Mouse (Mus musculus) heart, adult 2 months (tissue): ENCODE data around the gene Map7. TPM values are rescaled to one million over a fixed set of nuclear protein-coding genes. Genes with fewer than 3 reads are reported as not detected.

ENCODE experiments used
- DNase-seq, 2 experiments: peaks; one replicate each; pipeline ENCODE4 v3.0.0; 2021
- H3K27ac ChIP-seq: fragments of 200-600 bp; 2 replicates; pipeline ENCODE4 v1.8.1; 2022
- H3K27me3 ChIP-seq: fragments of 200-500 bp; 2 replicates; pipeline ENCODE4 v1.6.1; 2012; ENCODE audit warnings: mild to moderate bottlenecking, low read length, inconsistent platforms, mixed read lengths; ENCODE audit not compliant: control insufficient read depth, insufficient read depth
- H3K36me3 ChIP-seq: fragments of 200-500 bp; 2 replicates; pipeline ENCODE4 v1.6.1; 2012; ENCODE audit warnings: low read length, inconsistent platforms; ENCODE audit not compliant: control insufficient read depth, insufficient read depth
- H3K4me1 ChIP-seq: fragments of 200-500 bp; 2 replicates; pipeline ENCODE4 v1.6.1; 2011; ENCODE audit warnings: low read length; ENCODE audit not compliant: control insufficient read depth, insufficient read depth
- H3K4me3 ChIP-seq: fragments of 200-600 bp; 2 replicates; pipeline ENCODE4 v1.8.1; 2022
- H3K79me2 ChIP-seq: fragments of 200-500 bp; replicated peaks from 2 replicates; pipeline ENCODE4 v1.6.1; 2012; ENCODE audit warnings: mild to moderate bottlenecking, inconsistent platforms, low read length, moderate library complexity, mixed read lengths; ENCODE audit not compliant: control insufficient read depth, insufficient read depth
- H3K9ac ChIP-seq: fragments of 200-500 bp; 2 replicates; pipeline ENCODE4 v1.6.1; 2012; ENCODE audit warnings: low read depth, mild to moderate bottlenecking, control low read depth, inconsistent platforms, low read length, mixed read lengths
- CTCF ChIP-seq: fragments of 200-600 bp; IDR thresholded peaks from 2 replicates; pipeline ENCODE4 v1.8.1; 2022; ENCODE audit warnings: antibody characterized with exemption, mild to moderate bottlenecking, moderate library complexity
- EP300 ChIP-seq: fragments of 200-500 bp; IDR thresholded peaks from 2 replicates; pipeline ENCODE4 v1.6.1; 2011; ENCODE audit warnings: low read depth, low read length, control low read depth; ENCODE audit not compliant: insufficient read depth
- POLR2A ChIP-seq: fragments of 200-500 bp; IDR thresholded peaks from 2 replicates; pipeline ENCODE4 v1.6.1; 2011; ENCODE audit warnings: mild to moderate bottlenecking, low read depth, low read length, control low read depth; ENCODE audit not compliant: insufficient read depth
- WGBS: fragments of 180-500 bp; shearing (Covaris S2); methylation state at CpG from one replicate; pipeline ENCODE4 v1.1.7; 2018; 5-methylcytosine and 5-hydroxymethylcytosine counted together
- intact Hi-C: fragments of 180-260 bp; cut with DNase I; formaldehyde crosslinking; loops from one replicate; pipeline ENCODE4 v1.15.1; 2025
- polyA plus RNA-seq: library from polyadenylated mRNA; depleted of rRNA; stranded (reverse); fragments of >200 nt; gene quantifications from 2 replicates; pipeline ENCODE4 v1.2.3, GENCODE M21; 2012
- total RNA-seq, 2 experiments: library from RNA; stranded (reverse); gene quantifications; 2 replicates each; pipeline ENCODE4 v1.2.3; 2021

The Map7 gene
- total and polyA plus RNA-seq, 3 experiments, result 6.6 to 19.3 (median 17.9) TPM

- 37% methylated on average over 4 of the region's 4 CpGs for WGBS
- no peak for TF ChIP-seq CTCF
- no peak for TF ChIP-seq EP300
- no peak for TF ChIP-seq POLR2A
- Histone ChIP-seq H3K4me1 (peaks cover 1% of the 10 kb centered on the region; the same call in 1 of the 2 replicates), H3K4me3 (no peak overlapping the region), H3K36me3 (no peaks in the 10 kb centered on the region), H3K27ac (no peak overlapping the region), H3K27me3 (no peaks in the 10 kb centered on the region), H3K9ac (no peak overlapping the region), H3K79me2 (no peaks in the 10 kb centered on the region)
- intact Hi-C loops, result no loop called here
- DNase-seq, result no peak
These were observed 86.2 kb downstream of the Map7 start for GRCm38 (mm10) chr10:20234466-20234865.

GRCm38 (mm10) chr10:20235656-20236055 lies 87.4 kb downstream of the Map7 start:
- Histone ChIP-seq H3K36me3 (no peaks in the 10 kb centered on the region), H3K27ac (no peak overlapping the region), H3K79me2 (no peaks in the 10 kb centered on the region), H3K4me3 (no peak overlapping the region), H3K9ac (no peak overlapping the region), H3K27me3 (no peaks in the 10 kb centered on the region), H3K4me1 (peaks cover 1% of the 10 kb centered on the region; the same call in 1 of the 2 replicates)
- intact Hi-C loops, result no loop called here
- 87% methylated on average over 3 of the region's 3 CpGs for WGBS
- no peak for DNase-seq
- no peak for TF ChIP-seq EP300

- no peak overlapping the region for H3K9ac ChIP-seq
- H3K27me3 ChIP-seq, result no peaks in the 10 kb centered on the region
- no peak overlapping the region for H3K27ac ChIP-seq
- intact Hi-C loops, result no loop called here
- no peak for DNase-seq
- peaks cover 1% of the 10 kb centered on the region; the same call in 1 of the 2 replicates for H3K4me1 ChIP-seq
- 86% methylated on average over 6 of the region's 6 CpGs for WGBS
- H3K79me2 ChIP-seq, result no peaks in the 10 kb centered on the region
- no peak overlapping the region for H3K4me3 ChIP-seq
- TF ChIP-seq POLR2A, result no peak
- TF ChIP-seq CTCF, result no peak
- TF ChIP-seq EP300, result no peak
- no peaks in the 10 kb centered on the region for H3K36me3 ChIP-seq
These were observed 88.0 kb downstream of the Map7 start for GRCm38 (mm10) chr10:20236241-20236640.

DNA sequence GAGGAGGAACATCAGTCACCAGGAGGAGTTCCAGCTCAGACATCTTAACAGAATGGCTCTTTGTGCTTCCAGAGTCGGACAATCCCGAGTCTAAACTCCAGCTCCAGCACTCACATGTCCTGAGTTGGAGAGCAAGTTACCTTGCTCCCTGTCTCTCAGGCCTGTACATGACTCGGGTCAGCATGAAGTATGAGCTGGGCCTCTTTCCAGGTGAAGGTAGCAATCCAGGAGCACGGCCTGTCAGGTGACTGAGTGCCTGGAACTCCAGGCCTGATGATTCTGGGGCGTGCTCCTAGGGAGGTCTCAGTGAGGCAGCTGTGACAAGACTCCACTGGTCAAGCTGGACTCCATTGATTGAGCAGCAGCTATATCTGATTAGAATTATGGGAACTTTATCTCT lies 90.0 kb downstream of the Map7 start:
- no peak overlapping the region for H3K4me3 ChIP-seq
- H3K9ac ChIP-seq, result no peak overlapping the region
- H3K36me3 ChIP-seq, result no peaks in the 10 kb centered on the region
- 77% methylated on average over 5 of the region's 5 CpGs for WGBS
- intact Hi-C loops, result no loop called here
- no peak overlapping the region for H3K27ac ChIP-seq
- no peak for DNase-seq
- TF ChIP-seq CTCF (no peak), POLR2A (no peak), EP300 (no peak)
- H3K4me1 ChIP-seq, result peaks cover 1% of the 10 kb centered on the region; the same call in 1 of the 2 replicates
- H3K27me3 ChIP-seq, result no peaks in the 10 kb centered on the region
- H3K79me2 ChIP-seq, result no peaks in the 10 kb centered on the region

DNA sequence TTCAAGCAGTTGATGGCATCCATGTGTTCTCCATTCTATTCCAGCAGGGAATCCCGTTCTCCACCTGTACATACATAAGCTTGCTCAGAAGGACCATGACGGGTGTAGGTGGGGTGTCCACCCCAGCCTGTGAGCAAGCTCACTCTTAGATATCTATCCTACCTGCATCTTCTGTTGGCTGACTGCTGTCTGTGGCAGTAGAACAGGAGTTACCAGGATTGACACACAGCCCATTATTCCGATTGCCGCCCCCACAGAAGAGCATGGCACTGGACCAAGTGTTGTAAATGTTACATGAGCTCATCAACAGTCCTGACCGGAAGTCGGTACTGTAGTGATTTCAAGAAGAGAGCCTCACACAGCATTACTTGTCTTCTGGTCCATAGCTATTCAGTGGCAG lies 92.6 kb downstream of the Map7 start:
- TF ChIP-seq POLR2A (no peak), EP300 (no peak), CTCF (no peak)
- intact Hi-C loops, result no loop called here
- Histone ChIP-seq H3K4me1 (no peaks in the 10 kb centered on the region), H3K9ac (no peak overlapping the region), H3K79me2 (no peaks in the 10 kb centered on the region), H3K36me3 (no peaks in the 10 kb centered on the region), H3K27ac (no peak overlapping the region), H3K27me3 (no peaks in the 10 kb centered on the region), H3K4me3 (no peak overlapping the region)
- WGBS, result 49% methylated on average over 6 of the region's 6 CpGs
- no peak for DNase-seq

- DNase-seq, result no peak
- H3K4me1 ChIP-seq, result no peaks in the 10 kb centered on the region
- H3K27me3 ChIP-seq, result no peaks in the 10 kb centered on the region
- no peaks in the 10 kb centered on the region for H3K79me2 ChIP-seq
- intact Hi-C loops, result no loop called here
- no peaks in the 10 kb centered on the region for H3K36me3 ChIP-seq
- H3K4me3 ChIP-seq, result no peak overlapping the region
- no peak overlapping the region for H3K9ac ChIP-seq
- no peak overlapping the region for H3K27ac ChIP-seq
- WGBS, result 84% methylated on average over 7 of the region's 7 CpGs
- TF ChIP-seq POLR2A, result no peak
- TF ChIP-seq CTCF, result no peak
- TF ChIP-seq EP300, result no peak
These were observed 95.0 kb downstream of the Map7 start for GRCm38 (mm10) chr10:20243321-20243720.
